Mouse (Mus musculus) intestine, embryonic 16.5 days (tissue): ENCODE measurements around the gene Ap1m1. TPM values are rescaled to one million over a fixed set of nuclear protein-coding genes. Genes with fewer than 3 reads are reported as not detected.

Experiments
- ATAC-seq: fragments of 200-750 bp; cut with Nextera tagmentation; 2 replicates; pipeline ENCODE4 v1.8.0; 2017; ENCODE audit warnings: moderate TSS enrichment, moderate library complexity
- H3K27ac ChIP-seq: fragments of 300-500 bp; sonication (generic); 2 replicates; pipeline ENCODE4 v1.5.1; 2014; ENCODE audit warnings: mild to moderate bottlenecking, low read length
- H3K27me3 ChIP-seq: fragments of 300-500 bp; sonication (generic); replicated peaks from 2 replicates; pipeline ENCODE4 v1.6.1; 2014; ENCODE audit warnings: low read length, control low read depth, mixed read lengths; ENCODE audit not compliant: control insufficient read depth, insufficient read depth
- H3K36me3 ChIP-seq: fragments of 300-500 bp; sonication (generic); 2 replicates; pipeline ENCODE4 v1.6.1; 2014; ENCODE audit warnings: low read length, control low read depth; ENCODE audit not compliant: control insufficient read depth, insufficient read depth
- H3K4me1 ChIP-seq: fragments of 300-500 bp; sonication (generic); 2 replicates; pipeline ENCODE4 v1.6.1; 2014; ENCODE audit warnings: low read length, control low read depth, mixed read lengths; ENCODE audit not compliant: control insufficient read depth, insufficient read depth
- H3K4me2 ChIP-seq: fragments of 300-500 bp; sonication (generic); 2 replicates; pipeline ENCODE4 v1.6.1; 2014; ENCODE audit warnings: low read depth, low read length, control low read depth
- H3K4me3 ChIP-seq: fragments of 300-500 bp; sonication (generic); 2 replicates; pipeline ENCODE4 v1.5.1; 2014; ENCODE audit warnings: mild to moderate bottlenecking, low read length
- H3K9ac ChIP-seq: fragments of 300-500 bp; sonication (generic); 2 replicates; pipeline ENCODE4 v1.6.1; 2014; ENCODE audit warnings: low read depth, low read length
- H3K9me3 ChIP-seq: fragments of 300-500 bp; sonication (generic); 2 replicates; pipeline ENCODE4 v1.6.1; 2016; ENCODE audit warnings: low read length, control low read depth; ENCODE audit not compliant: control insufficient read depth
- WGBS: fragments of 180-500 bp; shearing (Covaris S2); extraction: QIAGEN DNeasy Blood & Tissue Kit; methylation state at CpG from one replicate; pipeline ENCODE4 v1.1.7; 2014; 5-methylcytosine and 5-hydroxymethylcytosine counted together
- polyA plus RNA-seq: library from polyadenylated mRNA; unstranded; fragments of >200 nt; fragmentation: Nextera tagmentation; extraction: Ambion mirVana; gene quantifications from 2 replicates; pipeline ENCODE4 v1.2.1, GENCODE M21; 2015

The Ap1m1 gene
- polyA plus RNA-seq, 1 experiment from 2014 or later, result 106 TPM

DNA sequence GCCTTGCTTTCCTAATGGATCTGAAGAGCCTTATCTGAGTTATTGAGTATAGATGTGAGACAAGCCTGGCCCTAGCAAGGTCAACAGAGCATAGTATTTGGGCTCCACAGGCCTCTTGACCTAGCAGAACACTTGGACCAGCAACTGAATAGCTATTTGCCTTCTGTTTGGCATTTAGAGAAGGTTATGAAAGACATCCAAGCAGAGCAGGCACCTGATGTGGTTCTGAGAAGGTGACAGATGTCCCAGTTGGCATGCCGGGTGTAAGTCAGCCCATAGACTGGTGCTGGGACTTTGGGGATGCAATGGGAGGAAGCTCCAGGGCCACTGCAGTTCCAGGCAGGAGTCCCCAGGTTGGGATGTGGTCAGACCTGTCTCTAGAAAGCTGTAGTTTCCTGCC, 2.4 kb downstream of the Ap1m1 start:
- WGBS, result 95% methylated on average over 1 of the region's 1 CpGs
- peaks cover 7% of the 10 kb centered on the region for H3K4me1 ChIP-seq
- H3K4me3 ChIP-seq, result no peak overlapping the region
- H3K4me2 ChIP-seq, result no peak overlapping the region
- 0 out of 2 replicates have a peak overlapping the region, but pooled peaks have one; percentile 5 for H3K9ac ChIP-seq
- ATAC-seq, result no peak
- no peaks in the 10 kb centered on the region for H3K27me3 ChIP-seq
- H3K36me3 ChIP-seq, result peaks cover 3% of the 10 kb centered on the region; the same call in 1 of the 2 replicates
- no peaks in the 10 kb centered on the region for H3K9me3 ChIP-seq
- H3K27ac ChIP-seq, result no peak overlapping the region

DNA sequence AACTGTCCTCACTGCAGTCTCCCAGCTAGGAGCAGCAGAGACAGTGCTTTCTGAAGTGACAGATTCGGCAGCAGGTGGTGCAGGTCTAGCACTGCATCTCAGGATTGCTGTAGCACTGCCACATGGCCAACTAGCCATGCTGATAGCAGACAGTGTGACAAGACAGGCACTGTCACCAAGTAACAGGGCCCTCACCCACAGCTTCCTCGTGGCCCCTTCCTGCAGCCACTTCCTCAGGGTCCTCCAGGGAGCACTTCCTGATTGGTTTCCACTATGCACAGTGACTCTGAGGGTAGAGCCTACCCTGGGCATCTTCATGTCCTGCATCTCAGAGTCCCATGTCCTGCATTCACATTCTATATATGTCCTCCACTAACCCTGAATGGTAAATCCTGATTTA, 4.8 kb downstream of the Ap1m1 start:
- Histone ChIP-seq H3K4me2 (no peak overlapping the region), H3K4me3 (no peak overlapping the region), H3K9me3 (no peaks in the 10 kb centered on the region), H3K27ac (no peak overlapping the region), H3K27me3 (no peaks in the 10 kb centered on the region), H3K36me3 (peaks cover 7% of the 10 kb centered on the region; the same call in 1 of the 2 replicates), H3K9ac (no peak overlapping the region), H3K4me1 (peaks cover 7% of the 10 kb centered on the region)
- ATAC-seq, result no peak
- 75% methylated on average over 2 of the region's 2 CpGs for WGBS

DNA sequence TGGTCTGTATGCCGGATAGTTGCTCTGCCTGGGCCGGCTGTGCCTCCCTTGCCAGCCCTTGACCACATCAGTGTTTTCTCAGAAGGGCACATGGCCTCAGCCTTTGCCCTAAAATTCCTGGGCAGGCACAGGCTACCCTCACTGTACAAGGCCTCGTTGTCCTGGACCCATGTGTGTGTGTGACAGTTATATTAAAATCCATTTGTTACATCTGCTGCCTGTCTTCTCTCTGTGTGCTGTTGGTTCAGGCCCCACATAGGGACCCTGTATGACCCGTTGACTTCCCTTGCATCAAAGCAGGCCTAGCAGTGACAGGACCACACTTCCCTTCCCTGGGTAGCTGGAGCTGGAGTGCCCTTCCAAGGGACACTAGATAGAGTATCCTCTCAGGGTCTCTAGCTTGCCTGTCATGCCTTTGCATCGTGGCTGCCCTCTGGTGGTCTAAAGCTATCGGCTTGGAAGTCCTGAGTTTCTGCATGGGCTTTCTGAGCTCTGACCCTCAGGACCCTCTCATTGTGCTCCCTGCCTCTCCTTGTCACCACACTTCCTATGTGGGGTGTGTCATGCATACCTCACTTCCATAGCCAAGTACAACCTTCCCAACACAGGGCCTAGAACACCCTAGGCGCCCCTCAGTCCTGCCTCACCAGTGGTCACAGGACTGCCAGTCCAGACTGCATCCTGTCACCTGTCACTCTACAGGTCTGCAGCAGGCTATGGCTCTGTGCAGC, 17.5 kb downstream of the Ap1m1 start:
- Histone ChIP-seq H3K36me3 (peaks cover 4% of the 10 kb centered on the region; the same call in 1 of the 2 replicates), H3K27ac (no peak overlapping the region), H3K9me3 (no peaks in the 10 kb centered on the region), H3K4me1 (no peaks in the 10 kb centered on the region), H3K4me3 (no peak overlapping the region), H3K9ac (no peak overlapping the region), H3K27me3 (no peaks in the 10 kb centered on the region), H3K4me2 (no peak overlapping the region)
- ATAC-seq, result 0 out of 2 replicates have a peak, but pooled peaks have one; percentile 24
- WGBS, result 51% methylated on average over 7 of the region's 7 CpGs

DNA sequence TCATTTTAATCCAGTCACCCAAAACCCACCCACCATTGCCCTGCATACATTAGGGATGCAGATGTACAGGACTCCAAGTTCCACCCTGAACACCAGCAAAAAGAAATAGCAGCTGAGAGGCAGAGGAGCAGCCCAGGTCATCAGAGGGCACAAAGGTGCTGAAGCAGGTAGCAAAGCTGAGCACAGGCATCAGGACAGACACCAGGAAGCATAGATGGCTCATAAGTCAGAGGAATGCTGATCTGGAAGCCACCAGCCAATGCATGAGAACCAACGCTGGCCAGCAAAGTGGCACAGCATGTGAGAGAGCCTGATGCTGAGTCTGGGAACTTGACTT, 18.1 kb downstream of the Ap1m1 start:
- Histone ChIP-seq H3K4me1 (no peaks in the 10 kb centered on the region), H3K27ac (no peak overlapping the region), H3K36me3 (no peaks in the 10 kb centered on the region; the same call in 1 of the 2 replicates), H3K9me3 (no peaks in the 10 kb centered on the region), H3K4me2 (no peak overlapping the region), H3K9ac (no peak overlapping the region), H3K4me3 (no peak overlapping the region), H3K27me3 (no peaks in the 10 kb centered on the region)
- WGBS, result 89% methylated on average over 1 of the region's 1 CpGs
- no peak for ATAC-seq

DNA sequence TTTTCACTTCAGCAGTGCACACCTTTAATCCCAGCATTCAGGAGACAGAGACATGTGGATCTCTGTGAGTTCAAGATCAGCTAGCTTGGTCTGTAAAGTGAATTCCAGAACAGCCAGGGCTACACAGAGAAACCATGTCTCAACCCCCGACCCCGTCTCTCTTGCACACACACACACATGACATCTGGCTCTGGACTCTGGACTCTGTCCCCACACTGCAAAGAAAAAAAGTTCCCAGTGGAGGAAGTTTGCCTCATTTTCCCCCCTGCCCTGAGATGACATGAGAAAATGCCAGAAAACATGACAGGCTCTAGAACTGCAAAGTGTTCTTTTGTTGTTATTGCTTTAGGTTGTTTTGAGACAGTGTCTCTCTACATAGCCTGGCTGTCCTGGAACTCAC, 20.0 kb downstream of the Ap1m1 start:
- Histone ChIP-seq H3K9ac (no peak overlapping the region), H3K4me1 (no peaks in the 10 kb centered on the region), H3K27me3 (no peaks in the 10 kb centered on the region), H3K27ac (no peak overlapping the region), H3K4me2 (no peak overlapping the region), H3K36me3 (no peaks in the 10 kb centered on the region), H3K9me3 (no peaks in the 10 kb centered on the region), H3K4me3 (no peak overlapping the region)
- WGBS, result 44% methylated on average over 2 of the region's 2 CpGs
- ATAC-seq, result no peak

DNA sequence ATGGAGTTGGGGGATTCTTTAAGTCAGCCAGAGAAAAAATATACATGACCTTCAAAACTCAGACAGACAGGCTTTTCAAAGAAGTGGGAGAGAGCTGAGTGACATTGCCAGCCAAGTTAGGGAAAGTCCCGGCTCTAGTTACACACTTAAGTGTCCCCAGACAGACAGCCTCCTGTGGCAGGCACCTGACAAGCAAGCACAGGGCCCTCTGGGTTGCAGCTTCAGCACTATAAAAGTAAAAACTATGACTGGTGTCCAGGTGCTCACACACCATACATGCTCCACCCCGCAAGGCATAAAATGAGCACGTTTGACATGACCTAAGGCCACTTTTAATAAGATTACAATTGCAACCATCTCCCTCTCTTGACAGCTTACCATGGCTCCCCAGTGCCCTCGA, 20.8 kb downstream of the Ap1m1 start:
- no peak for ATAC-seq
- Histone ChIP-seq H3K27ac (no peak overlapping the region), H3K9me3 (no peaks in the 10 kb centered on the region), H3K27me3 (no peaks in the 10 kb centered on the region), H3K4me1 (no peaks in the 10 kb centered on the region), H3K9ac (no peak overlapping the region), H3K4me2 (no peak overlapping the region), H3K4me3 (no peak overlapping the region), H3K36me3 (no peaks in the 10 kb centered on the region)
- WGBS, result 55% methylated on average over 4 of the region's 4 CpGs

DNA sequence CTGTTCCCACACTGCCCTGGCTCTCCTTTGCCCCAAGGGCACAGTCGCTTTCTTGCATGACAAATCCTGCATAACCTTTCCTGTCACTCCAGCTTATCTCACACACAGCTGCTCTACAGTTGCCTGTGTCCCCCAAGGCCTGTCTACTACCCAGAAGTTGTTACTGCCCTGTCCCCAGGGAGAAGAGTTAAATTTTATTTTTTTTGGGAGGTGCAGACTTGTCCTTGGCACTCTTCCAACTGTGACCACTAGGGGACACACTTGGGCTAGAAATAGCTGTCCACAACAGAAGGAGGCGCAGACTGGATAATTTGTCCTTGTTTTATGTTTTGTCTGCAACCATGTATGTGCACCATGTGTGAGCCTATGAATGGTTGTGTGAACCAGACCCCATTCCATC, 21.2 kb downstream of the Ap1m1 start:
- WGBS, result 33% methylated on average over 2 of the region's 2 CpGs
- ATAC-seq, result peak; percentile 45

DNA sequence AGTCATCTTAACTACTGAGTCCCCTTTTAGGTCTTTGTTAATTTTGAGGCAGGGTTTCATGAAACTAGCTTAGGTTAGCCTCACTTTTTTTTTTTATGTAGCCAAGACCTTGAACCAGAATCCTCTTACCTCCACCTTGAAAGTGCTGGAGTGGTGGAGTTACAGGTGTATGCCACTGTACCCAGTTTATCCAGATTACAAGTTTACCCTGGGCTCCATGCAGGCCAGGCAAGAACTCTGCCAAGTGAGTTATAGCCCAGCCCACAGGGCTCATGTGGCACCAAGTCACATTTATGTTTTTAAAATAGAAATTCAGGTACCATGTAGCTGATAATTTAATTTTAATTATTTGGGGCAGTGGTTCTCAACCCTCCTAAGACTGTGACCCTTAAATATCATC, 21.6 kb downstream of the Ap1m1 start:
- Histone ChIP-seq H3K36me3 (no peaks in the 10 kb centered on the region), H3K9ac (no peak overlapping the region), H3K27me3 (no peaks in the 10 kb centered on the region), H3K4me1 (no peaks in the 10 kb centered on the region), H3K27ac (no peak overlapping the region), H3K9me3 (no peaks in the 10 kb centered on the region), H3K4me2 (no peak overlapping the region), H3K4me3 (no peak overlapping the region)
- ATAC-seq, result no peak

More for the DNA sequence above, 21.2 kb downstream of the Ap1m1 start:
- Histone ChIP-seq H3K4me3 (no peak overlapping the region), H3K27ac (no peak overlapping the region), H3K4me2 (no peak overlapping the region), H3K4me1 (no peaks in the 10 kb centered on the region), H3K36me3 (no peaks in the 10 kb centered on the region), H3K27me3 (no peaks in the 10 kb centered on the region), H3K9me3 (no peaks in the 10 kb centered on the region), H3K9ac (no peak overlapping the region)

DNA sequence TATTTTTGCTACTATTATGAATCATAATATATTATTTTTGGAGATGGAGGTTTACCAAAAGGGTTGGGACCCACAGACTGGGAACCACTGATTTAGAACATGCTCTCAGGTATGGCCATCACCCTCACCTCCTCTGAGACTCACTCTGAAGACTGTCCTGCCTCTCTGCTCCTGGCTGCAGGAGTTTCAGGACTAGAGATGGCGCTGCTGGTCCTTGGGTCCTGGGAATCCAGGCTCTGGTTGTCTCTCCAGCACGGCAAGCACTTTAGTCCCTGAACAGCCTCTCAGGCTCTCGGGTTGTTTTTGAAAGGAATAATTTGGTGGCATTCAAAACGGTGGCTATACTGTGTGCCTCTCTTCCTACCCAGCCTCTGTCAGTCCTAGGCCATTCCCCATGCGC, 22.1 kb downstream of the Ap1m1 start:
- H3K36me3 ChIP-seq, result no peaks in the 10 kb centered on the region
- no peaks in the 10 kb centered on the region for H3K4me1 ChIP-seq
- H3K4me3 ChIP-seq, result no peak overlapping the region
- 50% methylated on average over 5 of the region's 5 CpGs for WGBS
- no peak for ATAC-seq
- no peak overlapping the region for H3K4me2 ChIP-seq
- no peak overlapping the region for H3K27ac ChIP-seq
- H3K9me3 ChIP-seq, result no peaks in the 10 kb centered on the region
- no peak overlapping the region for H3K9ac ChIP-seq
- no peaks in the 10 kb centered on the region for H3K27me3 ChIP-seq

DNA sequence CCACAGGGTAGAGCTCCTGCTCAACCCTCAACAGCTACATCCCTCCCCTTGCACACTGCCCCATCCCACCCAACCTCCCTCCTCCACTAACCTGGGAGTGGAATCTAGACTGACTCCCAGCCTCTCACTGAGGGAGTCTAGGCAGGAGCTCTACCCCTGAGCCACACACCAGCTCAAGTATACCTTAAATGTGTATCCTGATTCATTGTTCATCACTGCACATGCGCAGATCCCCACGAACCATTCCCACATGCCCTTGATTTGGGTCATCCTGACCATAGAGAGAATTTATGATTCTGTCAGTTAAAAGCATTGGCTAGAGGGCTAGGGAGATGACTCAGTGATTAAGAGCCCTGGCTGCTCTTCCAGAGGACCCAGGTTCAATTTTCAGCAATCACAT, 22.9 kb downstream of the Ap1m1 start:
- Histone ChIP-seq H3K4me3 (no peak overlapping the region), H3K9me3 (no peaks in the 10 kb centered on the region), H3K9ac (no peak overlapping the region), H3K27me3 (no peaks in the 10 kb centered on the region), H3K36me3 (no peaks in the 10 kb centered on the region), H3K4me1 (no peaks in the 10 kb centered on the region), H3K4me2 (no peak overlapping the region), H3K27ac (no peak overlapping the region)
- 95% methylated on average over 2 of the region's 2 CpGs for WGBS
- ATAC-seq, result no peak
